Mouse (Mus musculus) midbrain, embryonic 16.5 days (tissue): ENCODE measurements around the gene Olfr1338. TPM values are rescaled to one million over a fixed set of nuclear protein-coding genes. Genes with fewer than 3 reads are reported as not detected.

Experiments
- ATAC-seq: fragments of 200-750 bp; cut with Nextera tagmentation; 2 replicates; pipeline ENCODE4 v1.8.0; 2017; ENCODE audit warnings: moderate TSS enrichment
- H3K27ac ChIP-seq: fragments of 300-500 bp; sonication (generic); 2 replicates; pipeline ENCODE4 v1.5.1; 2014; ENCODE audit warnings: mild to moderate bottlenecking, low read length, mixed read lengths
- H3K27me3 ChIP-seq: fragments of 300-500 bp; sonication (generic); 2 replicates; pipeline ENCODE4 v1.6.1; 2014; ENCODE audit warnings: low read depth, low read length, mixed read lengths; ENCODE audit not compliant: control insufficient read depth, insufficient read depth
- H3K36me3 ChIP-seq: fragments of 300-500 bp; sonication (generic); 2 replicates; pipeline ENCODE4 v1.6.1; 2014; ENCODE audit warnings: mild to moderate bottlenecking, low read length, moderate library complexity, mixed read lengths; ENCODE audit not compliant: control insufficient read depth, insufficient read depth
- H3K4me1 ChIP-seq: fragments of 300-500 bp; sonication (generic); 2 replicates; pipeline ENCODE4 v1.6.1; 2014; ENCODE audit warnings: mild to moderate bottlenecking, low read length, mixed read lengths; ENCODE audit not compliant: control insufficient read depth, insufficient read depth
- H3K4me2 ChIP-seq: fragments of 300-500 bp; sonication (generic); 2 replicates; pipeline ENCODE4 v1.6.1; 2014; ENCODE audit warnings: mild to moderate bottlenecking, low read length, mixed read lengths
- H3K4me3 ChIP-seq: fragments of 300-500 bp; sonication (generic); 2 replicates; pipeline ENCODE4 v1.5.1; 2014; ENCODE audit warnings: low read depth, mild to moderate bottlenecking, low read length, moderate library complexity, mixed read lengths
- H3K9ac ChIP-seq: fragments of 300-500 bp; sonication (generic); 2 replicates; pipeline ENCODE4 v1.6.1; 2014; ENCODE audit warnings: low read depth, low read length, mixed read lengths
- H3K9me3 ChIP-seq: fragments of 300-500 bp; sonication (generic); replicated peaks from 2 replicates; pipeline ENCODE4 v1.6.1; 2014; ENCODE audit warnings: mild to moderate bottlenecking, low read length, mixed read lengths; ENCODE audit not compliant: control insufficient read depth, poor library complexity, severe bottlenecking
- WGBS: fragments of 180-500 bp; shearing (Covaris S2); extraction: QIAGEN DNeasy Blood & Tissue Kit; methylation state at CpG from one replicate; pipeline ENCODE4 v1.1.7; 2014; 5-methylcytosine and 5-hydroxymethylcytosine counted together
- polyA plus RNA-seq: library from polyadenylated mRNA; unstranded; fragments of >200 nt; fragmentation: Nextera tagmentation; extraction: Ambion mirVana; gene quantifications from 2 replicates; pipeline ENCODE4 v1.2.1, GENCODE M21; 2015

Olfr1338 gene
- polyA plus RNA-seq, 1 experiment from 2014 or later: not detected

GRCm38 (mm10) chr4:118711656-118712055 lies 46.9 kb downstream of the Olfr1338 start:
- H3K4me2 ChIP-seq: no peak overlapping the region
- H3K9me3 ChIP-seq: no peaks in the 10 kb centered on the region
- H3K9ac ChIP-seq: no peak overlapping the region
- no peak overlapping the region for H3K4me3 ChIP-seq
- H3K4me1 ChIP-seq: no peaks in the 10 kb centered on the region
- H3K27ac ChIP-seq: no peak overlapping the region
- H3K27me3 ChIP-seq: no peaks in the 10 kb centered on the region
- WGBS: 26% methylated on average over 1 of the region's 1 CpGs
- H3K36me3 ChIP-seq: no peaks in the 10 kb centered on the region
- ATAC-seq: no peak

DNA sequence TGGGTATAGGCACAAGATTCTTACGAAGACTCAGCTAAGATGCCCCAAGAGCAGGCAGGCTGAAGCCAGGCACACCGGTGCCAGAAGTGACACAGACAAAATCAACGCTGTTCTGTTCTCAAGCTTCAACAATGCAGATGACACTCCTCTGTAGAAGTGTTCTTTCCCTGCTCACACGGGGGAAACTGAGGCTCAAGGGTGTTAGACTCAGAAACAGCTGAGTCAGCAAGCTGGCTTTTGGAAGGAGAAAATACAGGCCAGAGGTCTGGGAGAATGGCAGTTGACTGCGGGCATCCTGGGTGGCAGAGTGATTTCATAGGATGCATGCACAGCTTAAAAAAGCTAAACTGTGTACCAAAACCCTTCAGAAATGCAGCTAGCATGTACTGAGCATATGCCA lies 50.5 kb downstream of the Olfr1338 start:
- WGBS: 85% methylated on average over 5 of the region's 5 CpGs

GRCm38 (mm10) chr4:118703223-118703622 lies 55.3 kb downstream of the Olfr1338 start, which contains the start of gene Olfr1341:
TSS of gene Olfr1341 (plus strand) at chr4:118703523.
- ATAC-seq: no peak
- no peak within 1 kb of the TSS for H3K27ac ChIP-seq
- H3K4me3 ChIP-seq: no peak within 1 kb of the TSS
- 84% methylated on average over 3 of the region's 3 CpGs for WGBS
- no peaks in the 10 kb centered on the region for H3K9me3 ChIP-seq
- no peak within 1 kb of the TSS for H3K9ac ChIP-seq
- H3K4me1 ChIP-seq: no peaks in the 10 kb centered on the region
- no peak within 1 kb of the TSS for H3K4me2 ChIP-seq
- H3K36me3 ChIP-seq: no peaks in the 10 kb centered on the region
- H3K27me3 ChIP-seq: no peaks in the 10 kb centered on the region

More for the DNA sequence above, 50.5 kb downstream of the Olfr1338 start:
- no peak overlapping the region for H3K9ac ChIP-seq
- no peak overlapping the region for H3K4me2 ChIP-seq
- no peaks in the 10 kb centered on the region for H3K9me3 ChIP-seq
- no peaks in the 10 kb centered on the region for H3K4me1 ChIP-seq
- H3K36me3 ChIP-seq: no peaks in the 10 kb centered on the region
- no peaks in the 10 kb centered on the region for H3K27me3 ChIP-seq
- ATAC-seq: no peak
- H3K27ac ChIP-seq: no peak overlapping the region
- H3K4me3 ChIP-seq: no peak overlapping the region

Other genes with a start within 250 kb of the Olfr1338 start
- gene 2610528J11Rik, start 231.7 kb downstream of the Olfr1338 start, polyA plus RNA-seq: not detected in 2 replicates
- gene Tmem125, start 214.7 kb downstream of the Olfr1338 start, polyA plus RNA-seq: not detected in 2 replicates
- 2.0 and 2.5 TPM in 2 replicates for gene Cfap57, start 138.0 kb downstream of the Olfr1338 start, polyA plus RNA-seq
- 84.8 and 98.6 TPM in 2 replicates for gene Ebna1bp2, start 137.9 kb downstream of the Olfr1338 start, polyA plus RNA-seq
- not detected in 2 replicates for gene Olfr62, start 99.8 kb downstream of the Olfr1338 start, polyA plus RNA-seq
- gene Olfr1342, start 66.0 kb downstream of the Olfr1338 start, polyA plus RNA-seq: not detected in 2 replicates
- not detected in 2 replicates for gene Olfr1341, start 55.2 kb downstream of the Olfr1338 start, polyA plus RNA-seq
- gene Olfr1340, start 38.6 kb downstream of the Olfr1338 start, polyA plus RNA-seq: not detected in 2 replicates
- not detected in 2 replicates for gene Olfr1339, start 26.6 kb downstream of the Olfr1338 start, polyA plus RNA-seq
- gene Olfr1337, start 23.8 kb upstream of the Olfr1338 start, polyA plus RNA-seq: not detected in 2 replicates
- gene Olfr1335, start 51.2 kb upstream of the Olfr1338 start, polyA plus RNA-seq: not detected in 2 replicates
- not detected in 2 replicates for gene Olfr1333, start 77.5 kb upstream of the Olfr1338 start, polyA plus RNA-seq
- gene Olfr1331, start 105.9 kb upstream of the Olfr1338 start, polyA plus RNA-seq: not detected in 2 replicates
- not detected in 2 replicates for gene Olfr1330, start 129.9 kb upstream of the Olfr1338 start, polyA plus RNA-seq
- not detected in 2 replicates for gene Olfr1329, start 158.7 kb upstream of the Olfr1338 start, polyA plus RNA-seq
- not detected in 2 replicates for gene Olfr1328, start 179.9 kb upstream of the Olfr1338 start, polyA plus RNA-seq
- gene Lao1, start 202.8 kb upstream of the Olfr1338 start, polyA plus RNA-seq: not detected in 2 replicates